ENCODE assay signal across 8 mouse cellular contexts in the genomic region with DNA sequence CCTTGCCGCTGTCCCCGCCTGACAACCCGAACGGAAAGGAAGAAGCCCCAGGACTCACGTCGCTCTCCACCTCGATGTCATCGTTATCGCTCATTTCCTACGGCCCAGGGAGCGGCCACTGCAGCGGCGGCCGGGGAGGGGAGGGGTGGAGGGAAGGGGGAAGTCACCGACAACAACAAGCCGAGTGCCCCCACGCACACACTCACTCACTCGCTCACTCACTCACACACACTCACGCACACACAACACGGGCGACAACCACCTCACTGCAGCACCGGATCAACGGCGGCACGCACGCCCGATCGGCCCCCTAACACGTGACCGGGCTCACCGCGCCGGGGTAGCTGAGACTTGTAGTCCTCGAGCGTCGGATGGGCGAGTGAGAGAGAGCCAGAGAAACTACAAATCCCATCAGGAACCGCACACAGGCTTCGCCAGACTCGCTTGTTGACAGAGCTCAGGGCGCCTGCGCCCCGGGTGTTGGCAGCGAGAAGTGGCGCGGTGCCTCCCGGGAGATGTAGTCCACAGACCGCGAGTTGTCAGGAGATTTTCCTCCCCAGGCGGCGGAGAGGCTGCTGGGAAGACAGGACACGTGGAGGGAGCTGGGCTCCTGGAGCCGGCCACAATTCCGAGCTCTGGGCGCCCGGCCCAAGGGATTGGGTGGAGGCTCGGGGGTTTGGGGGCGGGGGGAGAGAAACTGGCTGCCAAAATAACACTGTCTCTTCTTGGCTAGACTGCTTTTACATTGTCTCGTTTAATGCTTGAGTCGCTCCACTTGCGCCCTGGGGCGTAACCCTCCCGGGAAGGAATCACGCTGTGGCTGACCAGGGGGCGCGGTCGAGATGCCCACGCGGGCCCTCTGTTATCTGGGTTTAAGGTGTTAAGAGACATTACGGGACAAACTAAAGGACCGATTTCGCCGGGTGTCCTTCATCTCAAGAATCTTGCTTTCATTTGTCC. TPM values are rescaled to one million over a fixed set of nuclear protein-coding genes. Genes with fewer than 3 reads are reported as not detected.
DNase-seq lines count a peak whose midpoint lies in the region; ATAC-seq and TF ChIP-seq lines count a peak whose summit lies in the region.

A gene (minus strand): TSS at position 270 of the 960 bp plus-strand sequence.

- TF ChIP-seq EP300 in liver, embryonic 14.5 days (IDR thresholded peaks at IDR 0.05; ENCODE audit: low read depth) = no peak
- TF ChIP-seq EP300 in stomach, postnatal 0 days (optimal IDR thresholded peaks at IDR 0.05) = no peak

- under 1% methylated on average over 73 of the region's 73 CpGs for WGBS in forebrain, embryonic 10.5 days
- under 1% methylated on average over 72 of the region's 73 CpGs for WGBS in heart, embryonic 15.5 days
- under 1% methylated on average over 73 of the region's 73 CpGs for WGBS in liver, embryonic 14.5 days (ENCODE audit: insufficient replicate concordance)
- WGBS in neural tube, embryonic 11.5 days = under 1% methylated on average over 69 of the region's 73 CpGs
- WGBS in stomach, postnatal 0 days = under 1% methylated on average over 67 of the region's 73 CpGs

- DNase-seq in CD8-positive naive resting alpha-beta T cell, adult 2 months (ENCODE audit: low read depth in 2 of 2, low spot score in 2 of 2) = peak; percentile 94 to 95
- DNase-seq in c-Kit-positive CD71-negative TER-119-negative erythroid progenitor cells, embryonic 14.5 days (ENCODE audit: low read depth) = peak; percentile 95
- peak; percentile 97 for DNase-seq in forebrain, embryonic 10.5 days (ENCODE audit: extremely low spot score, low spot score)
- DNase-seq in kidney, postnatal 25 days = peak; percentile 99 to 100
- peak; percentile 97 to 99 (median 98) for DNase-seq in liver, embryonic 14.5 days (ENCODE audit: low read depth in 3 of 3, low spot score in 3 of 3)
- peak; percentile 98 for DNase-seq in neural tube, embryonic 11.5 days (ENCODE audit: low spot score)
- peak; percentile 99 for DNase-seq in stomach, postnatal 0 days (ENCODE audit: low spot score)

- peak within 1 kb of the TSS; percentile 84 for H3K4me3 ChIP-seq in forebrain, embryonic 10.5 days
- peak within 1 kb of the TSS; percentile 93 for H3K4me3 ChIP-seq in heart, embryonic 15.5 days
- H3K4me3 ChIP-seq in liver, embryonic 14.5 days (ENCODE audit: insufficient read depth in 1 of 2, low read depth in 2 of 2, low read length in 2 of 2) = peak within 1 kb of the TSS; percentile 74 to 93
- peak within 1 kb of the TSS; percentile 72 for H3K4me3 ChIP-seq in neural tube, embryonic 11.5 days (ENCODE audit: low read depth, low read length)
- H3K4me3 ChIP-seq in stomach, postnatal 0 days (ENCODE audit: low read depth, low read length) = peak within 1 kb of the TSS; percentile 91

- peaks cover 33% of the 10 kb centered on the region for H3K4me1 ChIP-seq in forebrain, embryonic 10.5 days
- peaks cover 18% of the 10 kb centered on the region for H3K4me1 ChIP-seq in heart, embryonic 15.5 days (replicated peaks)
- peaks cover 8 to 20% of the 10 kb centered on the region in 2 experiments for H3K4me1 ChIP-seq in liver, embryonic 14.5 days (replicated peaks; ENCODE audit: control insufficient read depth in 2 of 2, insufficient read depth in 2 of 2, low read length in 1 of 2)
- H3K4me1 ChIP-seq in neural tube, embryonic 11.5 days (ENCODE audit: control insufficient read depth, insufficient read depth, low read length) = peaks cover 10% of the 10 kb centered on the region
- H3K4me1 ChIP-seq in stomach, postnatal 0 days (replicated peaks; ENCODE audit: control insufficient read depth, insufficient read depth) = no peaks in the 10 kb centered on the region

- peak within 1 kb of the TSS; percentile 85 for H3K27ac ChIP-seq in forebrain, embryonic 10.5 days
- peak within 1 kb of the TSS; percentile 73 for H3K27ac ChIP-seq in heart, embryonic 15.5 days
- H3K27ac ChIP-seq in liver, embryonic 14.5 days = peak within 1 kb of the TSS; percentile 69
- no peak within 1 kb of the TSS for H3K27ac ChIP-seq in neural tube, embryonic 11.5 days (ENCODE audit: low read depth, low read length)
- H3K27ac ChIP-seq in stomach, postnatal 0 days (replicated peaks) = peak within 1 kb of the TSS; percentile 81

- H3K36me3 ChIP-seq in forebrain, embryonic 10.5 days (replicated peaks) = peaks cover 29% of the 10 kb centered on the region
- no peaks in the 10 kb centered on the region for H3K36me3 ChIP-seq in heart, embryonic 15.5 days
- H3K36me3 ChIP-seq in liver, embryonic 14.5 days (replicated peaks; ENCODE audit: control insufficient read depth, insufficient read depth, low read depth) = peaks cover 13% of the 10 kb centered on the region
- H3K36me3 ChIP-seq in neural tube, embryonic 11.5 days (ENCODE audit: control insufficient read depth, insufficient read depth, low read length) = no peaks in the 10 kb centered on the region
- no peaks in the 10 kb centered on the region for H3K36me3 ChIP-seq in stomach, postnatal 0 days (ENCODE audit: control insufficient read depth, insufficient read depth, low read length)

- peak; percentile 98 for ATAC-seq in heart, embryonic 15.5 days (replicated peaks; ENCODE audit: insufficient number of reproducible peaks, insufficient read depth, low FRiP score, low read depth)
- ATAC-seq in liver, embryonic 14.5 days (ENCODE audit: insufficient read depth) = peak; percentile 98
- peak; percentile 98 for ATAC-seq in neural tube, embryonic 11.5 days (ENCODE audit: insufficient read depth, low FRiP score, low TSS enrichment)
- ATAC-seq in stomach, postnatal 0 days (ENCODE audit: low FRiP score, low TSS enrichment) = peak; percentile 99

- TF ChIP-seq CTCF in liver, embryonic 14.5 days (IDR thresholded peaks at IDR 0.05; ENCODE audit: low read depth) = 0 out of 2 replicates have a peak, but pooled peaks have one; percentile 16
- TF ChIP-seq CTCF in stomach, postnatal 0 days (IDR thresholded peaks at IDR 0.05; ENCODE audit: low read depth) = peak; percentile 3; the same call in 1 of the 2 replicates

- peak within 1 kb of the TSS; percentile 89 for H3K9ac ChIP-seq in heart, embryonic 15.5 days
- peak within 1 kb of the TSS; percentile 97 for H3K9ac ChIP-seq in liver, embryonic 14.5 days (replicated peaks)
- H3K9ac ChIP-seq in neural tube, embryonic 11.5 days (ENCODE audit: low read length) = peak within 1 kb of the TSS; percentile 67
- peak within 1 kb of the TSS; percentile 90 for H3K9ac ChIP-seq in stomach, postnatal 0 days (ENCODE audit: low read length)

- H3K27me3 ChIP-seq in forebrain, embryonic 10.5 days (ENCODE audit: poor library complexity, severe bottlenecking) = peaks cover 5% of the 10 kb centered on the region; the same call in 1 of the 2 replicates
- no peaks in the 10 kb centered on the region for H3K27me3 ChIP-seq in heart, embryonic 15.5 days
- H3K27me3 ChIP-seq in liver, embryonic 14.5 days (ENCODE audit: control insufficient read depth, insufficient read depth, low read length) = no peaks in the 10 kb centered on the region
- no peaks in the 10 kb centered on the region for H3K27me3 ChIP-seq in neural tube, embryonic 11.5 days (ENCODE audit: control insufficient read depth, insufficient read depth, low read length)
- H3K27me3 ChIP-seq in stomach, postnatal 0 days (ENCODE audit: control insufficient read depth, insufficient read depth, low read length) = no peaks in the 10 kb centered on the region

- H3K9me3 ChIP-seq in forebrain, embryonic 10.5 days = no peaks in the 10 kb centered on the region
- no peaks in the 10 kb centered on the region for H3K9me3 ChIP-seq in heart, embryonic 15.5 days (replicated peaks)
- no peaks in the 10 kb centered on the region for H3K9me3 ChIP-seq in liver, embryonic 14.5 days (ENCODE audit: control insufficient read depth, low read length)
- no peaks in the 10 kb centered on the region for H3K9me3 ChIP-seq in neural tube, embryonic 11.5 days (ENCODE audit: control insufficient read depth, low read length)
- no peaks in the 10 kb centered on the region for H3K9me3 ChIP-seq in stomach, postnatal 0 days (ENCODE audit: control insufficient read depth, low read length)

- peak within 1 kb of the TSS; percentile 88 for H3K4me2 ChIP-seq in heart, embryonic 15.5 days
- peak within 1 kb of the TSS; percentile 93 for H3K4me2 ChIP-seq in liver, embryonic 14.5 days (ENCODE audit: low read depth)
- H3K4me2 ChIP-seq in neural tube, embryonic 11.5 days (ENCODE audit: low read depth) = peak within 1 kb of the TSS; percentile 87
- peak within 1 kb of the TSS; percentile 81 for H3K4me2 ChIP-seq in stomach, postnatal 0 days (replicated peaks; ENCODE audit: low read depth)

RNA-seq across cellular contexts. Expression of the gene that starts here (rescaled TPM):
- polyA plus RNA-seq in forebrain, embryonic 10.5 days (2016; fragmentation: Nextera tagmentation; extraction: Ambion mirVana) = 12.0 and 13.5 TPM in 2 replicates
- polyA plus RNA-seq in heart, embryonic 15.5 days (2015; fragmentation: Nextera tagmentation; extraction: Ambion mirVana) = 8.4 and 9.1 TPM in 2 replicates
- 20.5 and 27.5 TPM in 2 replicates for polyA plus RNA-seq in liver, embryonic 14.5 days (2012; rRNA removed)
- 26.2 and 26.8 TPM in 2 replicates for polyA plus RNA-seq in liver, embryonic 14.5 days (2014; fragmentation: Nextera tagmentation; extraction: Ambion mirVana)
- 20.6 and 33.4 TPM in 2 replicates for polyA plus RNA-seq in neural tube, embryonic 11.5 days (2014; fragmentation: Nextera tagmentation; extraction: Ambion mirVana)
- polyA plus RNA-seq in stomach, postnatal 0 days (2015; fragmentation: Nextera tagmentation; extraction: Ambion mirVana) = 11.4 TPM in 2 replicates
